Mouse (Mus musculus) brown adipose tissue, adult 24 weeks (tissue): ENCODE results near the gene Rrp7a. TPM values are rescaled to one million over a fixed set of nuclear protein-coding genes. Genes with fewer than 3 reads are reported as not detected.
A peak's percentile ranks its signal among the peaks of the same experiment; 100 is the strongest.

Experiments used
- H3K27ac ChIP-seq: fragments of 200-500 bp; replicated peaks from 2 replicates; pipeline ENCODE4 v1.5.1; 2012; ENCODE audit warnings: low read depth, mild to moderate bottlenecking, low read length
- H3K4me1 ChIP-seq: fragments of 200-500 bp; 2 replicates; pipeline ENCODE4 v1.6.1; 2012; ENCODE audit warnings: low read length, mixed read lengths; ENCODE audit not compliant: control insufficient read depth, insufficient read depth, insufficient read length
- H3K4me3 ChIP-seq: fragments of 200-500 bp; 2 replicates; pipeline ENCODE4 v1.5.1; 2012; ENCODE audit warnings: low read depth, mild to moderate bottlenecking, low read length, moderate library complexity; ENCODE audit not compliant: insufficient read depth
- polyA plus RNA-seq: library from polyadenylated mRNA; stranded (reverse); fragments of >200 nt; gene quantifications from 2 replicates; pipeline ENCODE4 v1.2.4, GENCODE M21; 2012; ENCODE audit not compliant: missing spikeins, insufficient read depth, insufficient read length

Rrp7a gene
- polyA plus RNA-seq, result 14.4 and 18.3 TPM in 2 replicates

GRCm38 (mm10) chr15:83122566-83123145 lies at the start of gene Rrp7a:
TSS of gene Rrp7a (minus strand) at chr15:83122801.
- peak within 1 kb of the TSS; percentile 92 for H3K4me3 ChIP-seq
- H3K4me1 ChIP-seq, result no peaks in the 10 kb centered on the region
- H3K27ac ChIP-seq, result no peak within 1 kb of the TSS

GRCm38 (mm10) chr15:83171712-83172481 lies 49.3 kb upstream of the Rrp7a start:
- Histone ChIP-seq H3K27ac (peak overlapping the region; percentile 77), H3K4me3 (peak overlapping the region; percentile 69), H3K4me1 (peaks cover 32% of the 10 kb centered on the region)

GRCm38 (mm10) chr15:83170956-83171659 lies 48.5 kb upstream of the Rrp7a start:
- peaks cover 39% of the 10 kb centered on the region for H3K4me1 ChIP-seq

GRCm38 (mm10) chr15:83169772-83170722 lies 47.4 kb upstream of the Rrp7a start:
- peaks cover 44% of the 10 kb centered on the region for H3K4me1 ChIP-seq

More at GRCm38 (mm10) chr15:83170956-83171659, 48.5 kb upstream of the Rrp7a start:
- peak overlapping the region; percentile 61 for H3K27ac ChIP-seq
- H3K4me3 ChIP-seq, result peak overlapping the region; percentile 69

GRCm38 (mm10) chr15:83168875-83169771 lies 46.5 kb upstream of the Rrp7a start:
- Histone ChIP-seq H3K27ac (peak overlapping the region; percentile 85), H3K4me3 (peak overlapping the region; percentile 59), H3K4me1 (peaks cover 44% of the 10 kb centered on the region)

More at GRCm38 (mm10) chr15:83169772-83170722, 47.4 kb upstream of the Rrp7a start:
- H3K4me3 ChIP-seq, result peak overlapping the region; percentile 59
- peak overlapping the region; percentile 85 for H3K27ac ChIP-seq

- Histone ChIP-seq H3K4me3 (no peak overlapping the region), H3K4me1 (peaks cover 44% of the 10 kb centered on the region), H3K27ac (no peak overlapping the region)
These were observed 45.7 kb upstream of the Rrp7a start for GRCm38 (mm10) chr15:83168311-83168710.

GRCm38 (mm10) chr15:83167550-83168065 lies 45.0 kb upstream of the Rrp7a start:
- H3K4me1 ChIP-seq, result peaks cover 39% of the 10 kb centered on the region
- H3K27ac ChIP-seq, result peak overlapping the region; percentile 58; the same call in 1 of the 2 replicates

GRCm38 (mm10) chr15:83167126-83167525 lies 44.5 kb upstream of the Rrp7a start:
- H3K4me1 ChIP-seq, result peaks cover 39% of the 10 kb centered on the region
- peak overlapping the region; percentile 58; the same call in 1 of the 2 replicates for H3K27ac ChIP-seq
- H3K4me3 ChIP-seq, result no peak overlapping the region

More at GRCm38 (mm10) chr15:83167550-83168065, 45.0 kb upstream of the Rrp7a start:
- no peak overlapping the region for H3K4me3 ChIP-seq

GRCm38 (mm10) chr15:83166642-83167041 lies 44.0 kb upstream of the Rrp7a start:
- Histone ChIP-seq H3K4me1 (peaks cover 39% of the 10 kb centered on the region), H3K4me3 (no peak overlapping the region), H3K27ac (peak overlapping the region; percentile 58)

GRCm38 (mm10) chr15:83165526-83166315 lies 43.1 kb upstream of the Rrp7a start:
- H3K4me1 ChIP-seq, result peaks cover 31% of the 10 kb centered on the region
- H3K4me3 ChIP-seq, result no peak overlapping the region
- H3K27ac ChIP-seq, result peak overlapping the region; percentile 58

GRCm38 (mm10) chr15:83164971-83165471 lies 42.4 kb upstream of the Rrp7a start:
- Histone ChIP-seq H3K4me3 (no peak overlapping the region), H3K4me1 (peaks cover 31% of the 10 kb centered on the region), H3K27ac (peak overlapping the region; percentile 54)

- H3K4me1 ChIP-seq, result peaks cover 20% of the 10 kb centered on the region
- H3K4me3 ChIP-seq, result no peak overlapping the region
- H3K27ac ChIP-seq, result no peak overlapping the region
These were observed 40.4 kb upstream of the Rrp7a start for GRCm38 (mm10) chr15:83162818-83163485.
